Mouse (Mus musculus) E14TG2a.4 (cell line): ENCODE results near the gene Pnpla5.

Experiments used
- CTCF ChIP-seq: conservative IDR thresholded peaks from 2 replicates; pipeline ENCODE4 v1.5.1; 2014; ENCODE audit warnings: low read length
- NANOG ChIP-seq: IDR thresholded peaks from 2 replicates; pipeline ENCODE4 v1.6.1; 2014; ENCODE audit warnings: borderline replicate concordance, low read length, mixed read lengths
- POU5F1 ChIP-seq: IDR thresholded peaks from 2 replicates; pipeline ENCODE4 v1.6.1; 2014; ENCODE audit warnings: low read length, borderline replicate concordance

- no peak for TF ChIP-seq CTCF
- no peak for TF ChIP-seq POU5F1
- TF ChIP-seq NANOG = no peak
Measured at GRCm38 (mm10) chr15:84121036-84121435, 1.9 kb downstream of the Pnpla5 start.
